Mouse (Mus musculus) telencephalon, adult 2 months (tissue): Measurements from ENCODE around the gene Batf2.
A peak's percentile ranks its signal among the peaks of the same experiment; 100 is the strongest.
"Not testable (repeated sequence)": the region's sequence is repeated elsewhere in the genome, so short reads cannot be mapped to it uniquely, and the experiment has no call there.

Source experiments
- DNase-seq: peaks from one replicate; pipeline ENCODE4 v3.0.0-alpha.2; 2011; ENCODE audit warnings: low read depth, low spot score

The Batf2 gene

GRCm38 (mm10) chr19:6140678-6141393 is at the start of gene Batf2:
Batf2 (plus strand) TSS chr19:6140983.
- DNase-seq, result peak; percentile 96

GRCm38 (mm10) chr19:6094119-6094518 is 46.7 kb upstream of the Batf2 start, which contains the start of gene AC131692.1:
AC131692.1 (plus strand) TSS chr19:6094419.
- no peak for DNase-seq

- DNase-seq, result no peak
These were observed 42.9 kb upstream of the Batf2 start for GRCm38 (mm10) chr19:6097847-6098246.

GRCm38 (mm10) chr19:6101186-6101585 is 39.6 kb upstream of the Batf2 start:
- no peak for DNase-seq

GRCm38 (mm10) chr19:6102169-6102853 is 38.5 kb upstream of the Batf2 start:
- DNase-seq, result no peak

GRCm38 (mm10) chr19:6104476-6104875 is 36.3 kb upstream of the Batf2 start:
- DNase-seq, result no peak

- no peak for DNase-seq
These were observed 35.2 kb upstream of the Batf2 start, which contains the start of gene Naaladl1 for GRCm38 (mm10) chr19:6105586-6105985. Naaladl1 (plus strand) TSS chr19:6105782.

- DNase-seq, result no peak
These were observed 27.7 kb upstream of the Batf2 start for GRCm38 (mm10) chr19:6113116-6113515.

- no peak for DNase-seq
These were observed 24.5 kb upstream of the Batf2 start for GRCm38 (mm10) chr19:6116113-6116850.

GRCm38 (mm10) chr19:6117346-6117985 is 23.3 kb upstream of the Batf2 start:
- no peak for DNase-seq

GRCm38 (mm10) chr19:6117986-6118676 is 22.7 kb upstream of the Batf2 start, which contains the start of gene Sac3d1:
Sac3d1 (minus strand) TSS chr19:6118650.
- peak; percentile 97 for DNase-seq

GRCm38 (mm10) chr19:6118677-6119185 is 22.1 kb upstream of the Batf2 start:
- no peak for DNase-seq

GRCm38 (mm10) chr19:6121761-6122160 is 19.0 kb upstream of the Batf2 start:
- no peak for DNase-seq

GRCm38 (mm10) chr19:6123330-6123729 is 17.5 kb upstream of the Batf2 start:
- DNase-seq, result no peak

GRCm38 (mm10) chr19:6124898-6125297 is 15.9 kb upstream of the Batf2 start:
- no peak for DNase-seq

GRCm38 (mm10) chr19:6126289-6126688 is 14.5 kb upstream of the Batf2 start:
- no peak for DNase-seq

- DNase-seq, result no peak
These were observed 13.8 kb upstream of the Batf2 start for GRCm38 (mm10) chr19:6126789-6127580.

GRCm38 (mm10) chr19:6127760-6128341 is 12.9 kb upstream of the Batf2 start, which contains the start of gene Snx15:
Snx15 (minus strand) TSS chr19:6128304.
- DNase-seq, result peak; percentile 98

GRCm38 (mm10) chr19:6130414-6131128 is 10.2 kb upstream of the Batf2 start:
- DNase-seq, result not testable (repeated sequence)
